Mouse (Mus musculus) heart, embryonic 11.5 days (tissue): ENCODE measurements around the gene Eefsec. TPM values are rescaled to one million over a fixed set of nuclear protein-coding genes. Genes with fewer than 3 reads are reported as not detected.

ENCODE experiments used
- ATAC-seq: fragments of 200-750 bp; cut with Nextera tagmentation; replicated peaks from 2 replicates; pipeline ENCODE4 v1.8.0; 2017; ENCODE audit warnings: moderate library complexity; ENCODE audit not compliant: insufficient number of reproducible peaks, low FRiP score, low TSS enrichment
- H3K27ac ChIP-seq: fragments of 300-500 bp; sonication (generic); 2 replicates; pipeline ENCODE4 v1.5.1; 2014; ENCODE audit warnings: mild to moderate bottlenecking, low read depth, low read length
- H3K27me3 ChIP-seq: fragments of 300-500 bp; sonication (generic); 2 replicates; pipeline ENCODE4 v1.6.1; 2014; ENCODE audit warnings: mild to moderate bottlenecking, low read length, mixed read lengths; ENCODE audit not compliant: control insufficient read depth, insufficient read depth
- H3K36me3 ChIP-seq: fragments of 300-500 bp; sonication (generic); 2 replicates; pipeline ENCODE4 v1.6.1; 2014; ENCODE audit warnings: mild to moderate bottlenecking, low read length, moderate library complexity, mixed read lengths; ENCODE audit not compliant: control insufficient read depth, insufficient read depth
- H3K4me1 ChIP-seq: fragments of 300-500 bp; sonication (generic); 2 replicates; pipeline ENCODE4 v1.6.1; 2014; ENCODE audit warnings: low read length; ENCODE audit not compliant: control insufficient read depth, insufficient read depth
- H3K4me2 ChIP-seq: fragments of 300-500 bp; sonication (generic); 2 replicates; pipeline ENCODE4 v1.6.1; 2014; ENCODE audit warnings: mild to moderate bottlenecking, moderate library complexity
- H3K4me3 ChIP-seq: fragments of 300-500 bp; sonication (generic); 2 replicates; pipeline ENCODE4 v1.5.1; 2014; ENCODE audit warnings: low read depth, low read length
- H3K9ac ChIP-seq: fragments of 300-500 bp; sonication (generic); 2 replicates; pipeline ENCODE4 v1.6.1; 2014; ENCODE audit warnings: mild to moderate bottlenecking, low read depth, low read length, moderate library complexity
- H3K9me3 ChIP-seq: fragments of 300-500 bp; sonication (generic); replicated peaks from 2 replicates; pipeline ENCODE4 v1.6.1; 2016; ENCODE audit warnings: low read length; ENCODE audit not compliant: control insufficient read depth
- WGBS: fragments of 180-500 bp; shearing (Covaris S2); extraction: QIAGEN DNeasy Blood & Tissue Kit; methylation state at CpG from one replicate; pipeline ENCODE4 v1.1.7; 2014; ENCODE audit not compliant: insufficient replicate concordance; 5-methylcytosine and 5-hydroxymethylcytosine counted together
- polyA plus RNA-seq: library from polyadenylated mRNA; unstranded; fragments of >200 nt; fragmentation: Nextera tagmentation; extraction: Ambion mirVana; gene quantifications from 2 replicates; pipeline ENCODE4 v1.2.1, GENCODE M21; 2014

The Eefsec gene
- polyA plus RNA-seq, 1 experiment from 2014 or later = 29.1 TPM

DNA sequence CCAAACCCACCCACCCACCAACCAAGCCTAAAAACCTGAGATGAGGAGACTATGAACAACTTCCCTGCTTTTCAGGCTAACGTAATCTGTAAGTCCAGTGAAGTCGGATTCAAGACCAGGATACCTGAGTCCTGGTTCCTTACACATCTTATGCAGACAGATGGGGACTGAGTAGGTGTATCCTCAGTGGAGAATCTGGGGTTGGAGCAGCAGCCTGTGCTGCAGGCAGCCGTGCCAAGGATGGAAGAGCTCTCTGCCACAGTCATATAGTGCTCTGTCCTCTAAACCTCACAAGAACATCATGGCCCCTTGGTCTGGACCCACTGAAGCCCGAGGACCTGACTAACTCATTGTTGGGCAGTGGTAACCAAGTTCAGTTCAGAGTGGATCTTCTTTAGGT lies 169.1 kb downstream of the Eefsec start:
- no peaks in the 10 kb centered on the region for H3K36me3 ChIP-seq
- no peak overlapping the region for H3K4me3 ChIP-seq
- no peaks in the 10 kb centered on the region for H3K9me3 ChIP-seq
- no peaks in the 10 kb centered on the region for H3K4me1 ChIP-seq
- H3K27ac ChIP-seq = no peak overlapping the region
- no peaks in the 10 kb centered on the region for H3K27me3 ChIP-seq
- no peak for ATAC-seq
- WGBS = 88% methylated on average over 4 of the region's 4 CpGs
- no peak overlapping the region for H3K4me2 ChIP-seq
- no peak overlapping the region for H3K9ac ChIP-seq

DNA sequence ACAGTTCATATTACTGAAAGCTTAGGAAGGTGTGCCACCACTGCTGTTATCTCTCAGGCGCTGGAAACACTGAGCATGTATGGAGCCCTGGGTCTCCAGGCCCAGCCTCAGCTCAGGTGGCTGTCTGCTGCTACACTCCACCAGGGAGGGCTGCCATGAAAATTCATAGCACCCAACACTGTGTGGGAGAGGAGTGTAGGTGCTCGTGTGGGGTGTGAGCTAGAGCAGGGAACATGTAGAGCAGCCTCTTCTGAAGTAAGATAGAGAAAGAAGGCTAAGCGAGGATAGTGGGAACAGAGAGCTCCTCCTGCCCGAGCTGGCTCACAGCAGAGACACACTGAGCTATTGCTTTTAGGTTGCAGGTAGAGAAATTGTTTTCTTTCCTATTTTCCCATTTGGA lies 170.1 kb downstream of the Eefsec start:
- no peaks in the 10 kb centered on the region for H3K36me3 ChIP-seq
- no peaks in the 10 kb centered on the region for H3K4me1 ChIP-seq
- WGBS = 77% methylated on average over 4 of the region's 4 CpGs
- no peaks in the 10 kb centered on the region for H3K9me3 ChIP-seq
- H3K27ac ChIP-seq = no peak overlapping the region
- no peaks in the 10 kb centered on the region for H3K27me3 ChIP-seq
- no peak for ATAC-seq
- H3K9ac ChIP-seq = no peak overlapping the region
- no peak overlapping the region for H3K4me2 ChIP-seq
- no peak overlapping the region for H3K4me3 ChIP-seq

DNA sequence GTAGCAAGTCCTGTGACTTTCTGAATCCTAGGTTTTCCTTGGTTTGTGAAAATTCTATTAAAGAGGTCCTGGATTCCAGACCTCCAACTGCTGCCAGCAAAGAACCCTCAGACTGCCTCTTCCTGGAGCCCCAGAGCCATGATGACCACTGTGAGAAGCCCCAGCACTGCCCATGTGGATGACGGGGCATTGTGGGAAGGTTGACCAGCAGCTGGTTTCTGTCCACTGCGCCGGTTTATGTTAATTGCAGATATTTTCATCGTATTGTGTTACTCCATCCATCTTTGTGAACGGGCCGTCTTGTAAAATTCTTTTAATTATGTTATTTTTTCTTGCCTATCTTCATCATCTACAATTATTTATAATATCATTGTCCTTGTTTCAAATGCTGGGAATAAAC lies 171.7 kb downstream of the Eefsec start:
- Histone ChIP-seq H3K27me3 (no peaks in the 10 kb centered on the region), H3K4me1 (no peaks in the 10 kb centered on the region), H3K36me3 (no peaks in the 10 kb centered on the region), H3K4me3 (no peak overlapping the region), H3K27ac (no peak overlapping the region), H3K9me3 (no peaks in the 10 kb centered on the region), H3K4me2 (no peak overlapping the region), H3K9ac (no peak overlapping the region)
- no peak for ATAC-seq
- 82% methylated on average over 6 of the region's 6 CpGs for WGBS

DNA sequence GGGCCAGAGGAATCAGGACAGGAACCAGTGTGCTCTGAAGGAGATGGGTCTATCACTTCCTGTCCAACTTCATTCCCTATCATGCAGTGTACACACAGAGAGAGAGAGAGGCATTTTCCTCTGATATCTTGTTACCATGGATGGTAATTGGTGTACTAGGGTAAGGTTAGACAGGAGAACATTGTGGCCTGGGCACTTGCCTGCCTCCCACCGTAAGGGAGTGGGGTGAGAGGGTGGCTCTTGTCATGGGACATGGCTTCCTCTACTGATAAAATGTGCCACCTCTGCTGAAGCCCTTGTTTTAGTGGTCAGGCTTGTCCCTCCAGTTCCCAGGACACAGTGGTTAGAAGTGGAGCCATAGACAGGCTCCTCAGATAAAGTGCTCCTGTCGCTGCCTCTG lies 178.4 kb downstream of the Eefsec start:
- no peaks in the 10 kb centered on the region; the same call in 1 of the 2 replicates for H3K27me3 ChIP-seq
- WGBS = 47% methylated on average over 2 of the region's 2 CpGs
- no peak for ATAC-seq
- no peaks in the 10 kb centered on the region for H3K36me3 ChIP-seq
- H3K4me3 ChIP-seq = no peak overlapping the region
- H3K4me2 ChIP-seq = no peak overlapping the region
- peaks cover 10% of the 10 kb centered on the region; the same call in 1 of the 2 replicates for H3K4me1 ChIP-seq
- H3K9ac ChIP-seq = no peak overlapping the region
- no peak overlapping the region for H3K27ac ChIP-seq
- no peaks in the 10 kb centered on the region for H3K9me3 ChIP-seq

DNA sequence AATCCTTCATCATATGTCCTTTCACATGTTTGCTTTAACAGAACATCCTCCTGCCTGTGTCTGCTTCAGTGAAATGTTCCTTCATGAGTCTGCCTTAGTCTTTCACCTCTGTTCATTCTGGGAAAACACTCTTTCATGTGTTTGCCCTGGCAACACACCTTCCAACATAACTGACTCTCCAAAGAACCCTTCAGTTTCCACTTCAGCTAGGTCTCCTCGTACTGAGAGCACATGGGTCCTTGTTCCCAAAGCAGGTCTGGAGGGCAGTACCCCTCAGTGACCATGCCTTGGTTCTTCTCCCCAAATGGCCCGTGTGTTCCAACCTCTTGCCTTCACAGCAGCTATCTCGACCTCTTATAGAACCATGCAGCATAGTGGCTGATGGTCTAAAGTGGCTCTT lies 179.3 kb downstream of the Eefsec start:
- no peaks in the 10 kb centered on the region for H3K9me3 ChIP-seq
- peaks cover 10% of the 10 kb centered on the region; the same call in 1 of the 2 replicates for H3K4me1 ChIP-seq
- no peaks in the 10 kb centered on the region for H3K36me3 ChIP-seq
- H3K27ac ChIP-seq = no peak overlapping the region
- H3K9ac ChIP-seq = no peak overlapping the region
- H3K4me3 ChIP-seq = no peak overlapping the region
- no peak for ATAC-seq
- no peak overlapping the region for H3K4me2 ChIP-seq
- WGBS = 59% methylated on average over 3 of the region's 3 CpGs
- no peaks in the 10 kb centered on the region; the same call in 1 of the 2 replicates for H3K27me3 ChIP-seq

DNA sequence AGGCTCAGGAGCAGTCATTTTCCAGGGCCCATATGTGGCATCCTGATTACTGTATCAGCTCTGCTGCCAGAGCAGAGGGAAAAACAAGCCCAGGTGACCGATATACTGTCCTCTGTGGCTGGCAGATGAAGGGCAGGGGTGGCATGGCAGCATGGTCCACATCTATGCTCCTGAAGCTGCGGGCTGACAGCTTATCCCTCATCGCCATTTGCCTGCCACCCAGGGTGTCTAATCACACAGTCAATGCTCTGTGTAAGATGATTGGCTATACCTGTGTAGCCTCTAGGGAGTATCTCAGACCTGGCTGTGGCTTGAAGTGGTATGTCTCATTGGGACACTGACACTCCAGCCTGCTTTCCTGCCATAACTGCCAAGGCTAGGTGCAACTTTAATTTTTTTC lies 180.3 kb downstream of the Eefsec start:
- Histone ChIP-seq H3K36me3 (no peaks in the 10 kb centered on the region), H3K27ac (no peak overlapping the region), H3K4me2 (no peak overlapping the region), H3K9me3 (no peaks in the 10 kb centered on the region), H3K9ac (no peak overlapping the region), H3K27me3 (no peaks in the 10 kb centered on the region; the same call in 1 of the 2 replicates), H3K4me3 (no peak overlapping the region), H3K4me1 (peaks cover 10% of the 10 kb centered on the region; the same call in 1 of the 2 replicates)
- no peak for ATAC-seq
- WGBS = 81% methylated on average over 3 of the region's 3 CpGs

DNA sequence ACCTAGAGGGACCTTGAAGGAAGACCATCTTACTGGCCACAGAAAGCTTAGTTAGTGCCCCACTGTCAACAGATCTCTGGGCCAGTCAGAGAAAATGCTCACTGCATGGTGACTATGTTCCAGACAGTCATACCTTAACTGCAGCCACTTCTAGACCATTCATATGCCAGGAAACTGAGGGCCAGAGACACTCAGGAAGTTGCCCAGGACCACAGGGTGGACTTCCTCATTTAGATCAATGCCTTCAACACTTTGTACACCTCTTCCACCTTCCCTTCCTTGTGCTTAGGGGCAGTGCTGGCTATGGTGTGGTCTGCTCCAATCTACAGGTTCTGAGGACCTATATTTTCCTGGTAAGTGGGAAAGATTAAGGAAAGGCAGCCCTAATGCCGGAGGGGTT lies 181.0 kb downstream of the Eefsec start:
- H3K36me3 ChIP-seq = no peaks in the 10 kb centered on the region
- H3K4me2 ChIP-seq = no peak overlapping the region
- no peak overlapping the region for H3K9ac ChIP-seq
- H3K9me3 ChIP-seq = no peaks in the 10 kb centered on the region
- H3K4me1 ChIP-seq = peaks cover 10% of the 10 kb centered on the region; the same call in 1 of the 2 replicates
- ATAC-seq = no peak
- WGBS = 94% methylated on average over 1 of the region's 1 CpGs
- no peaks in the 10 kb centered on the region; the same call in 1 of the 2 replicates for H3K27me3 ChIP-seq
- H3K4me3 ChIP-seq = no peak overlapping the region
- H3K27ac ChIP-seq = no peak overlapping the region

DNA sequence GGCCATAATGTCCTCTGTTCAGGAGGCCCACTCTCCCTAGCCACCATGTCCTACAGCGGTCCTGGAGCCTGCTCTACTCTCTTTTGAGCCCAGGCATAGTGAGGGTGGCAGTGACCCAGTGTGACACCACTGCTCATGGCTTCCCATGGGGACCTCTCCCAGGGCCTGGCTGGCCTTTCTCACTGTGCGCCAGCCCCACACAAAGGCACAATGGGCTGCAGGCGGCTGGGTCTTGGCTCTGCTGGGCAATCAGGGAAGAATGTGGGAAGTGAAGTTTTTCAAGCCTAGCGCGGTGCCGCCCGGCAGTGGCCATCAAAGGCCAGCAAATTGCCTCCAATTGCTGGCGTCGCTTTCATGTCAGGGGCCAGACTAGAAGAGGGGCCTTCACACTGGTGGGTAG lies 184.2 kb downstream of the Eefsec start:
- Histone ChIP-seq H3K27me3 (no peaks in the 10 kb centered on the region; the same call in 1 of the 2 replicates), H3K9me3 (no peaks in the 10 kb centered on the region), H3K9ac (no peak overlapping the region), H3K27ac (no peak overlapping the region), H3K36me3 (no peaks in the 10 kb centered on the region), H3K4me1 (0 out of 2 replicates have a peak, but pooled peaks cover under 1% of the 10 kb centered on the region), H3K4me2 (no peak overlapping the region), H3K4me3 (no peak overlapping the region)
- ATAC-seq = no peak
- WGBS = 60% methylated on average over 9 of the region's 9 CpGs

DNA sequence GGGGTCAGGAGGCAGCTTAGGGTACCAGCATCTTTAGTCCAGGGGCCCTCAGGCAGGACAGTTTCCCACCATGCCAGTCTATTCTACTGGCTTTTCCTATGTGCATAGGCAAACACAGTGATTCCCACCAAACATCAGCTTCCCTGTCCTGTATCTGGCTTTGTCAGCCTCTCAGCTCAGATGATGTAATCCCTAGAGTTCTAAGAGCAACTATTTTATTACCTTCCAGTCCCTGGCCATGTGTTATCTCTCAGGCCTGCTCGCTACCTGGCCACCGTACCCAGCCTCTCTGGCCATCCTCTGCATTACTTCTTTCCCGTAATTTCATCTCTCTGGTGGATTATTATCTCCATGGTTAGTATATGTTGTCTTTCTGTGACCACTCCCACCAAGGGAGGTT lies 185.7 kb downstream of the Eefsec start:
- no peaks in the 10 kb centered on the region; the same call in 1 of the 2 replicates for H3K27me3 ChIP-seq
- no peaks in the 10 kb centered on the region for H3K36me3 ChIP-seq
- no peak overlapping the region for H3K4me3 ChIP-seq
- peaks cover 8% of the 10 kb centered on the region for H3K4me1 ChIP-seq
- H3K9me3 ChIP-seq = no peaks in the 10 kb centered on the region
- no peak for ATAC-seq
- H3K4me2 ChIP-seq = no peak overlapping the region
- no peak overlapping the region for H3K27ac ChIP-seq
- H3K9ac ChIP-seq = no peak overlapping the region
- 80% methylated on average over 3 of the region's 3 CpGs for WGBS
